Mouse (Mus musculus): Measurements from ENCODE around the gene Dpyd. TPM values are rescaled to one million over a fixed set of nuclear protein-coding genes. Genes with fewer than 3 reads are reported as not detected.

The Dpyd gene
- 0.12 and 0.13 TPM in 2 replicates for polyA plus RNA-seq (2012; rRNA removed)

GRCm38 (mm10) chr3:118561554-118562310, at the start of gene Dpyd:
Gene Dpyd (plus strand): TSS chr3:118562129.

